Mouse (Mus musculus) layer of hippocampus, postnatal 10 days (tissue): ENCODE measurements around the gene Macf1. TPM values are rescaled to one million over a fixed set of nuclear protein-coding genes. Genes with fewer than 3 reads are reported as not detected.

Experiments used
- DNase-seq, 2 experiments: peaks; one replicate each; pipeline ENCODE4 v3.0.0; 2021; ENCODE audit warnings: low spot score in 2 of 2
- total RNA-seq, 2 experiments: library from RNA; stranded (reverse); gene quantifications; 2 replicates each; pipeline ENCODE4 v1.2.3; 2021

Macf1 gene
- total RNA-seq, 2 experiments from 2014 or later = 242 to 248 TPM

DNA sequence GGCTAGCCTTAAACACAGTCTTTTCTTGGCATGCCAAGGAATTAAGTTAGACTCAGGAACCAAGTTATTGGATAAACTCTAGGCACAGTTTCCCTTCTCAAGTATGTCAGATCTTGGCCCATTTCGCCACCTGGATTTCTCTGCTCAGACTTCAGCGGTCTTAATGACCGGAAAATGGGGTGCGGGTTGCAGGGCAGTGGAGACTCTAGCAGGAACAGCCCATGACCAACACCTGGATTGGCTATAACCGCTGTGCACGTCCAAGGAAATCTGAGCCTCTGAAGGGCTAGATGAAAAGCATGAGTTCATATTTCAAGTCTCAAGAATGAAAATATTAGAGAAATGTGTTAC is 271.7 kb downstream of the Macf1 start:
- DNase-seq = no peak

- peak; percentile 79 to 88 for DNase-seq
Measured at GRCm38 (mm10) chr4:123411732-123412527, 272.2 kb downstream of the Macf1 start.

DNA sequence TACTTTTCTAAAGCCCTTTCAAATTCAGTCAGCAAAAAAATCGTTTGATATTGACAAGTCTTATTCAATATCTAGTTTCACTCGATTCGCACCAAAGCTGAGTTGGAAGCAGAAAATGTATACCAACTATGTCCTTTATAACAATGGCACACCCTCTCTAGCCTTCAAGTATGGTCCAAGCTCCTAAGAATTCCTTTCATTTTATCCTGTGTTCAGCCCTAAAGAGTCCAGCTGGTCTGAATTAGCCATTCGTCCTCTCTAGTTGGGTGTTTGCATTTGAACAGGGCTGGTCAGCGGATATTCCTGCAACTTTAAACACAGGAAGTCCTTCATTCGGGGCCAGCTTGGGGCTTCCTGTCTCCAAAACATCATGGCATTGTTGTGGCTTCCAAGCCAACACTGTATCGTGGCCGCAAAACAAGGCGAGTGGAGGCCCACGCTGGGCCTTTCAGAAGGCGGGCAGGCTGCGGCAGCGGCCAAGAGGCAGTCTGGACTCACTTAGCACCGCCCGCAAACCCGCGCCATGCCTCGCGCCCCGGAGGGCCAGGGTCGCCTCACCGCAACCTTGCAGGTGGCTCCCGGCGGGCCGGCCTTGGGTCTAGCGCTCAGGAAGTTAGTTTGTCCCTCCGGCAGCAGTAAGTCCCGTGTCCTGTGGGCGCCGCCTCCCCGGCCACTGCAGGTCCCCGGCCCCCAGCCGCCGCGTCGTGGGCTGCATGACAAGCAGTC is 273.0 kb downstream of the Macf1 start:
- DNase-seq = no peak

DNA sequence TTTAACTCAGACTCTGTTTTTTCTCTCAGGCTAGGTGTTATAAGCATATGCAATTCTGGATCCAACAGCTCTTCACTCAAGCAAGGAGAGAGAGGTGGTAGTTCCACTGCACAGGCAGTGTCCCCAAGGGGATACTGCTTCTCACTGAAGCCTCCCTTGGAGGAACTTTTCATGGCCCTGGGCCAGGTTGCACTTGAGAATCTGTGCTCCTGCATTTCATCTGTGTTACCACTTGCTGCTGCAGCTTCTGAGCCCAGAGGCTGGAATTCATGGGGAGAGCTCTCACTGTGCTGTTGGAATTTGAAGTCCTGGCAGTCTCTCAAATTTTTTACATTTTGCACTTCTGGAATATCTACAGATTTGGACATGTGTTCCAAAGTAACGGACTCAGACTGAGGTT is 274.4 kb downstream of the Macf1 start:
- no peak for DNase-seq

GRCm38 (mm10) chr4:123409034-123409692 is 275.0 kb downstream of the Macf1 start:
- no peak for DNase-seq

DNA sequence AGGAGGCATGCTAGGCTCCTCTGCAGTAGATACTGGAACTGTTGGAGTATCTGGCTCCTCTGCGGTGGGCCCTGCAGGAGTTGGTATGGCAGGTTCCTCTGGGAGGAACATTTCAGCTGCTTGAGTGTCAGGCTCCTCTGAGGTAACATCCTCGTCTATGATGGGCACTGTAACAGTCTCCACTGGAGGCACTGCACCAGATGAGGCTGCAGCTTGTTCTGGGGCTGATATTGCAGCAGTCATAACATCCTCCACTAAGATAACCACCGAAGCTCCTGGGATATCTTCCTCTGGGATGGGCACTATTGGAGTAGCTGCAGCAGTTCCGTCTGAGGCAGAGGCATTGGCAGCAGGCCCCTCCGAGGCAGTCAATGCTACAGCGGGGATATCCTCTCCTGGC is 276.4 kb downstream of the Macf1 start:
- no peak for DNase-seq

DNA sequence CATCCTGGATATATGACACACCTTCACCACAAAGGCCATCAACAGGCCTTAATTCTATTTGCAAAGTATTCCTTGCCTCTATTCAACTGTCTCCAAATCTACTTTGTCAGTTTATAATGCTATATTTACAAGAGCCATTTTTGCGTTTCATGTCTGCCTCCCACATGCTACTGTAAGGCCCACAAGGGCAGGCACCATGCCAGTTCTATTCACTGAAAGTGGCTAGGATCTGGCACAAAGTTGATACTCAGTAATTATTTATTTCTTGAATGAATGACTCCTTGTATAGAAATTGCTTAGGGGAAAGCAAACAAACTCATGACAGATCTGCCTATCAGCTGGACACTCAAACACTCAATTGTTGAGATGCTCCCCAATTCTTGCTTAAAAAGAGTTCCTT is 280.1 kb downstream of the Macf1 start:
- no peak for DNase-seq

DNA sequence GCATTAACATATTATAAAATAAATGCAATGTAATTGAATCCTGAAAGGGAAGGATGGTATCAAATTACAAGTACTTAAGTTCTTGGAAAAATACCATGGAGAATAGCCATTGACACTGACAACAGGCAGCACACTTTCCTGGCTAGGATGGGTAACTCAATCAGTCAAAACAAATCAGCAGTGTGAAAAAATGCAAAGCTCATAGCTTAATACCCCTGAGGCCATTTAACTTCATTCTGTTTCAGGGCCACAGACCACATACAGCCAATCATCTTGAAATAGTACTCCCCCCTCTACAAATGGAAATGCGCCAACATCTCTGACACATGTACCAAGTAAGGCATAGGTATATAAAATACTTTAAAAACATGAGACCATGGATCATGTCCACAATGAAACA is 281.9 kb downstream of the Macf1 start:
- no peak for DNase-seq

- DNase-seq = no peak
Measured at GRCm38 (mm10) chr4:123401265-123401664, 282.9 kb downstream of the Macf1 start.

GRCm38 (mm10) chr4:123397643-123398434 is 286.3 kb downstream of the Macf1 start:
- no peak for DNase-seq

- no peak for DNase-seq
Measured at GRCm38 (mm10) chr4:123397049-123397448, 287.1 kb downstream of the Macf1 start.

- DNase-seq = no peak
Measured at GRCm38 (mm10) chr4:123395435-123396000, 288.6 kb downstream of the Macf1 start.

GRCm38 (mm10) chr4:123394878-123395277 is 289.3 kb downstream of the Macf1 start:
- DNase-seq = no peak

DNA sequence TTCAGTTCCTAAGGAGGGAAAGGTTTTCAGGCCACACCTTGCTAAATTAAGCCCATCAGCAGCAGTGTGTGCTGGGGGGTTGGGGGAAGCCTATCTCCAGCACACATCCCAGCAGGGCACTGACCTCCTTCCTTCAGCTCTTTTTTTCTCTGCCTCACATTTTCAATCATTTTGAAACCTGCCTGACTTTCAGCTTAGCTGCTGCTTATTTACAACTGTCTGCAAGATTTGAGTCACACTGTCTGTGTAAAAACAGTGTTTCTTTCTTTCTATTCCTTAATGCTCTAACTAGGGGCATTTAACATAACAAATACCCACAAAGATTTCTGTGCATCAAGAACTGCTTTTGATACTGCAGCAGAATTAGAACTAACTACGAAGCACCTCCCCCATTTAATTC is 289.9 kb downstream of the Macf1 start:
- no peak for DNase-seq

GRCm38 (mm10) chr4:123393004-123393403 is 291.2 kb downstream of the Macf1 start:
- DNase-seq = no peak

GRCm38 (mm10) chr4:123392187-123392586 is 292.0 kb downstream of the Macf1 start:
- DNase-seq = peak in 1 of 2 experiments; percentile 41

DNA sequence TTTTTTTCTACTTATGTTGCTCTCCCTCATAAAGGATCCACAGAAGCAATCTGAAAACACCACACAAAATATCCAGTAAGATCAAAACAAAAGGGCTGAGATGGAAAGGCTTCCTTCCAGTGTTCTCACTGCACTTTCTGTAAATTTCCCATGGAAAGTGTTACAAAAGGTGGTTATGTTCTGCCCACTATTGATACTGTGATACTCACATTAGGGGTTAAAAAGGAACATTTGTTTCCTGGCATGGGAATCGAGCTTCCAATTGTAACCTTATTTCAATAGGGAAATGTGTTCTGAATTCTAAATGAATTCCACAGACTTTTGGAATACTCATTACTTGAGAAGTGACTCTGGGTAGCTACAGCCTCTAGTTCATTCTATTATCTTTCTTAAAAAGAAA is 299.1 kb downstream of the Macf1 start:
- no peak for DNase-seq

GRCm38 (mm10) chr4:123383173-123383572 is 301.0 kb downstream of the Macf1 start:
- DNase-seq = no peak

- DNase-seq = no peak
Measured at GRCm38 (mm10) chr4:123382051-123382450, 302.1 kb downstream of the Macf1 start.

GRCm38 (mm10) chr4:123381598-123381997 is 302.6 kb downstream of the Macf1 start:
- no peak for DNase-seq

GRCm38 (mm10) chr4:123376031-123376430 is 308.1 kb downstream of the Macf1 start:
- DNase-seq = no peak
